Mouse (Mus musculus): ENCODE data around the gene Frzb. TPM values are rescaled to one million over a fixed set of nuclear protein-coding genes. Genes with fewer than 3 reads are reported as not detected.

Gene Frzb
- polyA plus RNA-seq, 1 experiment, result not detected

GRCm38 (mm10) chr2:80434783-80435572, 12.4 kb downstream of the Frzb start:
- TF ChIP-seq POLR2A (IDR thresholded peaks at IDR 0.05; ENCODE audit: insufficient read depth, low read depth, low read length) (no peak), CTCF (IDR thresholded peaks at IDR 0.05; ENCODE audit: insufficient read depth, low read depth, low read length) (no peak)
- H3K4me1 ChIP-seq (ENCODE audit: control insufficient read depth, insufficient read depth, low read length), result peaks cover 4% of the 10 kb centered on the region
- H3K27ac ChIP-seq (ENCODE audit: insufficient read depth, low read depth, low read length), result no peak overlapping the region
- H3K4me3 ChIP-seq (ENCODE audit: insufficient read depth, low read depth, low read length), result no peak overlapping the region
- 80% methylated on average over 11 of the region's 11 CpGs for WGBS

- no peak overlapping the region for H3K4me3 ChIP-seq (ENCODE audit: insufficient read depth, low read depth, low read length)
- 94% methylated on average over 6 of the region's 6 CpGs for WGBS
- peaks cover 4% of the 10 kb centered on the region for H3K4me1 ChIP-seq (ENCODE audit: control insufficient read depth, insufficient read depth, low read length)
- H3K27ac ChIP-seq (ENCODE audit: insufficient read depth, low read depth, low read length), result no peak overlapping the region
- TF ChIP-seq CTCF (IDR thresholded peaks at IDR 0.05; ENCODE audit: insufficient read depth, low read depth, low read length) (no peak), POLR2A (IDR thresholded peaks at IDR 0.05; ENCODE audit: insufficient read depth, low read depth, low read length) (no peak)
These were observed 14.1 kb downstream of the Frzb start for GRCm38 (mm10) chr2:80433254-80433876.

GRCm38 (mm10) chr2:80430357-80431053, 16.9 kb downstream of the Frzb start:
- TF ChIP-seq POLR2A (IDR thresholded peaks at IDR 0.05; ENCODE audit: insufficient read depth, low read depth, low read length) (no peak), CTCF (IDR thresholded peaks at IDR 0.05; ENCODE audit: insufficient read depth, low read depth, low read length) (no peak)
- WGBS, result 61% methylated on average over 1 of the region's 1 CpGs
- no peak overlapping the region for H3K4me3 ChIP-seq (ENCODE audit: insufficient read depth, low read depth, low read length)
- no peaks in the 10 kb centered on the region for H3K4me1 ChIP-seq (ENCODE audit: control insufficient read depth, insufficient read depth, low read length)
- H3K27ac ChIP-seq (ENCODE audit: insufficient read depth, low read depth, low read length), result no peak overlapping the region

GRCm38 (mm10) chr2:80423116-80423515, 24.3 kb downstream of the Frzb start:
- 98% methylated on average over 5 of the region's 5 CpGs for WGBS
- Histone ChIP-seq H3K4me3 (ENCODE audit: insufficient read depth, low read depth, low read length) (no peak overlapping the region), H3K27ac (ENCODE audit: insufficient read depth, low read depth, low read length) (no peak overlapping the region), H3K4me1 (ENCODE audit: control insufficient read depth, insufficient read depth, low read length) (no peaks in the 10 kb centered on the region)
- TF ChIP-seq POLR2A (IDR thresholded peaks at IDR 0.05; ENCODE audit: insufficient read depth, low read depth, low read length), result no peak
- TF ChIP-seq CTCF (IDR thresholded peaks at IDR 0.05; ENCODE audit: insufficient read depth, low read depth, low read length), result no peak

- Histone ChIP-seq H3K27ac (ENCODE audit: insufficient read depth, low read depth, low read length) (no peak overlapping the region), H3K4me1 (ENCODE audit: control insufficient read depth, insufficient read depth, low read length) (no peaks in the 10 kb centered on the region), H3K4me3 (ENCODE audit: insufficient read depth, low read depth, low read length) (no peak overlapping the region)
- no peak for TF ChIP-seq CTCF (IDR thresholded peaks at IDR 0.05; ENCODE audit: insufficient read depth, low read depth, low read length)
- TF ChIP-seq POLR2A (IDR thresholded peaks at IDR 0.05; ENCODE audit: insufficient read depth, low read depth, low read length), result no peak
- WGBS, result 83% methylated on average over 1 of the region's 1 CpGs
These were observed 25.4 kb downstream of the Frzb start for GRCm38 (mm10) chr2:80421990-80422389.

GRCm38 (mm10) chr2:80416286-80416685, 31.1 kb downstream of the Frzb start:
- no peak for TF ChIP-seq CTCF (IDR thresholded peaks at IDR 0.05; ENCODE audit: insufficient read depth, low read depth, low read length)
- TF ChIP-seq POLR2A (IDR thresholded peaks at IDR 0.05; ENCODE audit: insufficient read depth, low read depth, low read length), result no peak
- Histone ChIP-seq H3K4me3 (ENCODE audit: insufficient read depth, low read depth, low read length) (no peak overlapping the region), H3K4me1 (ENCODE audit: control insufficient read depth, insufficient read depth, low read length) (no peaks in the 10 kb centered on the region), H3K27ac (ENCODE audit: insufficient read depth, low read depth, low read length) (no peak overlapping the region)
- 89% methylated on average over 6 of the region's 6 CpGs for WGBS

GRCm38 (mm10) chr2:80414387-80414786, 33.0 kb downstream of the Frzb start:
- Histone ChIP-seq H3K27ac (ENCODE audit: insufficient read depth, low read depth, low read length) (no peak overlapping the region), H3K4me1 (ENCODE audit: control insufficient read depth, insufficient read depth, low read length) (no peaks in the 10 kb centered on the region), H3K4me3 (ENCODE audit: insufficient read depth, low read depth, low read length) (no peak overlapping the region)
- 68% methylated on average over 3 of the region's 3 CpGs for WGBS
- TF ChIP-seq CTCF (IDR thresholded peaks at IDR 0.05; ENCODE audit: insufficient read depth, low read depth, low read length) (no peak), POLR2A (IDR thresholded peaks at IDR 0.05; ENCODE audit: insufficient read depth, low read depth, low read length) (no peak)

GRCm38 (mm10) chr2:80413124-80413523, 34.3 kb downstream of the Frzb start:
- H3K4me1 ChIP-seq (ENCODE audit: control insufficient read depth, insufficient read depth, low read length), result no peaks in the 10 kb centered on the region
- WGBS, result 74% methylated on average over 18 of the region's 18 CpGs
- H3K27ac ChIP-seq (ENCODE audit: insufficient read depth, low read depth, low read length), result no peak overlapping the region
- no peak overlapping the region for H3K4me3 ChIP-seq (ENCODE audit: insufficient read depth, low read depth, low read length)
- no peak for TF ChIP-seq POLR2A (IDR thresholded peaks at IDR 0.05; ENCODE audit: insufficient read depth, low read depth, low read length)
- no peak for TF ChIP-seq CTCF (IDR thresholded peaks at IDR 0.05; ENCODE audit: insufficient read depth, low read depth, low read length)
